Mouse (Mus musculus): ENCODE measurements around the gene Aox2. TPM values are rescaled to one million over a fixed set of nuclear protein-coding genes. Genes with fewer than 3 reads are reported as not detected.

Gene Aox2
- polyA plus RNA-seq, 1 experiment from 2014 or later = not detected

GRCm38 (mm10) chr1:58343861-58344260 lies 65.7 kb downstream of the Aox2 start:
- Histone ChIP-seq H3K9me3 (ENCODE audit: control insufficient read depth, low read length) (no peaks in the 10 kb centered on the region), H3K27ac (replicated peaks; ENCODE audit: low read depth, low read length) (no peak overlapping the region), H3K4me3 (ENCODE audit: low read depth, low read length) (no peak overlapping the region), H3K4me1 (ENCODE audit: control insufficient read depth, insufficient read depth, low read length) (0 out of 2 replicates have a peak, but pooled peaks cover 3% of the 10 kb centered on the region), H3K9ac (ENCODE audit: low read length) (no peak overlapping the region), H3K36me3 (ENCODE audit: control insufficient read depth, insufficient read depth, low read length) (no peaks in the 10 kb centered on the region), H3K4me2 (ENCODE audit: low read depth, severe bottlenecking) (no peak overlapping the region), H3K27me3 (ENCODE audit: control insufficient read depth, insufficient read depth, low read length) (no peaks in the 10 kb centered on the region)
- ATAC-seq (ENCODE audit: insufficient number of reproducible peaks, low FRiP score, low TSS enrichment, low read depth) (no peak), DNase-seq (ENCODE audit: low spot score) (no peak)
- 80% methylated on average over 4 of the region's 4 CpGs for WGBS

DNA sequence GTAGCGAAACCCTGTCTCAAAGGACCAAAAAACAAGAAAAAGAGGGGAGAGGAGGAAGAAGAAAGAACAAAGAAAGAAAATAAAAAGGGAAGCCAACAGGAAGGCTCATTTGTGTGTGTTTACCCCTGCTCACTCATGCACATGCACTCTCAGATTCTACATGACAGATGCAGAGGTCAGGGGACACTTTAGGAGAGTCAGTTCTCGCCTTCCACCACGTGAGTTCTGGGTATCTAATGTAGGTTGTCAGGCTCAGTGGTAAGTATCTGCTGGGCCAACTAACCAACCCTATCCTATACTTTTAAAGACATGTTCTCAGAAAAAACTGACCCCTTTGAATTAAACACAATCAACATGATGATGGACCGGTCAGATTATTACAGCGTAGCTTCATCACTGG lies 66.4 kb downstream of the Aox2 start:
- DNase-seq (ENCODE audit: low spot score) (no peak), ATAC-seq (ENCODE audit: insufficient number of reproducible peaks, low FRiP score, low TSS enrichment, low read depth) (no peak)
- H3K9ac ChIP-seq (ENCODE audit: low read length) = no peak overlapping the region
- H3K4me2 ChIP-seq (ENCODE audit: low read depth, severe bottlenecking) = no peak overlapping the region
- no peaks in the 10 kb centered on the region for H3K36me3 ChIP-seq (ENCODE audit: control insufficient read depth, insufficient read depth, low read length)
- H3K4me3 ChIP-seq (ENCODE audit: low read depth, low read length) = no peak overlapping the region
- WGBS = 88% methylated on average over 5 of the region's 5 CpGs
- no peak overlapping the region for H3K27ac ChIP-seq (replicated peaks; ENCODE audit: low read depth, low read length)
- no peaks in the 10 kb centered on the region for H3K9me3 ChIP-seq (ENCODE audit: control insufficient read depth, low read length)
- H3K4me1 ChIP-seq (ENCODE audit: control insufficient read depth, insufficient read depth, low read length) = 0 out of 2 replicates have a peak, but pooled peaks cover 3% of the 10 kb centered on the region
- no peaks in the 10 kb centered on the region for H3K27me3 ChIP-seq (ENCODE audit: control insufficient read depth, insufficient read depth, low read length)

DNA sequence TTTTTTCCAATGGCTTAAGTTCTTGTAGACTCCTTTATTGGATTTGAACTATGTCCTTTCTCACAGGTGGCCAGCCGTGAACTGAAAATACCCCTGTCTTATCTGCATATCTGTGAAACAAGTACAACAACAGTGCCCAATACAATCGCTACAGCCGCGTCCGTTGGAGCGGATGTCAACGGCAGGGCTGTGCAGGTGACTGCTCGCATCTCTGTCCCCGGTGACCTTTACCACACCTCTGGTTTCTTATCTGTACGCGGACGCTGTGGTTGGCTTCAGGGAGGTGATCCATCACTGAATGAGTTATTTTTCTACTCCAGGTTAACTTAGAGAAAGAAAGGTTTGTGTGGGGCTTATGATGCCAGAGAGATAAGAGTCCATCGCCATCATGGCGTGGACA lies 68.0 kb downstream of the Aox2 start:
- Histone ChIP-seq H3K4me2 (ENCODE audit: low read depth, severe bottlenecking) (no peak overlapping the region), H3K9ac (ENCODE audit: low read length) (no peak overlapping the region), H3K4me1 (ENCODE audit: control insufficient read depth, insufficient read depth, low read length) (0 out of 2 replicates have a peak, but pooled peaks cover 3% of the 10 kb centered on the region), H3K9me3 (ENCODE audit: control insufficient read depth, low read length) (no peaks in the 10 kb centered on the region), H3K27ac (replicated peaks; ENCODE audit: low read depth, low read length) (no peak overlapping the region), H3K4me3 (ENCODE audit: low read depth, low read length) (no peak overlapping the region), H3K36me3 (ENCODE audit: control insufficient read depth, insufficient read depth, low read length) (no peaks in the 10 kb centered on the region), H3K27me3 (ENCODE audit: control insufficient read depth, insufficient read depth, low read length) (no peaks in the 10 kb centered on the region)
- ATAC-seq (ENCODE audit: insufficient number of reproducible peaks, low FRiP score, low TSS enrichment, low read depth) = no peak
- WGBS = 90% methylated on average over 14 of the region's 14 CpGs
- no peak for DNase-seq (ENCODE audit: low spot score)

DNA sequence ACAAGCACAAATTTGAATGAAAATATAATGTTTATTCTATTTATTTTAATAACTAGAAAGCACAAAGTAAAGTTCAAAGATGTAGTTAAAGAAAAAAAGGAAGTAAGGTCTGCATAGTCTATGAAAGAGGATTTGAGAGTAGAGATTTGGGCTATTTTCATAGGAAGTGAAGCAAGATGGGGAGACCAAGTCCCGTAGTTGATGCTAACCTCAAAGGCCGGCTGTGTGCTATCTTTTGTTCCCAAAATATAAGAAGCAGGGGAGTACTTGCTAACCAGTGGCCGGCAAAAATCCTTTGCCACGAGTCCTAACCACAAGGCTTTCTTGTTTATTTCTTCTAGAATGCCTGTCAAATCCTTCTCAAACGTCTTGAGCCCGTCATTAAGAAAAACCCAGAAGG lies 70.6 kb downstream of the Aox2 start:
- Histone ChIP-seq H3K4me3 (ENCODE audit: low read depth, low read length) (no peak overlapping the region), H3K4me2 (ENCODE audit: low read depth, severe bottlenecking) (no peak overlapping the region), H3K9me3 (ENCODE audit: control insufficient read depth, low read length) (no peaks in the 10 kb centered on the region), H3K4me1 (ENCODE audit: control insufficient read depth, insufficient read depth, low read length) (no peaks in the 10 kb centered on the region), H3K9ac (ENCODE audit: low read length) (no peak overlapping the region), H3K27me3 (ENCODE audit: control insufficient read depth, insufficient read depth, low read length) (no peaks in the 10 kb centered on the region), H3K36me3 (ENCODE audit: control insufficient read depth, insufficient read depth, low read length) (no peaks in the 10 kb centered on the region), H3K27ac (replicated peaks; ENCODE audit: low read depth, low read length) (no peak overlapping the region)
- no peak for DNase-seq (ENCODE audit: low spot score)
- WGBS = 84% methylated on average over 6 of the region's 6 CpGs
- no peak for ATAC-seq (ENCODE audit: insufficient number of reproducible peaks, low FRiP score, low TSS enrichment, low read depth)

DNA sequence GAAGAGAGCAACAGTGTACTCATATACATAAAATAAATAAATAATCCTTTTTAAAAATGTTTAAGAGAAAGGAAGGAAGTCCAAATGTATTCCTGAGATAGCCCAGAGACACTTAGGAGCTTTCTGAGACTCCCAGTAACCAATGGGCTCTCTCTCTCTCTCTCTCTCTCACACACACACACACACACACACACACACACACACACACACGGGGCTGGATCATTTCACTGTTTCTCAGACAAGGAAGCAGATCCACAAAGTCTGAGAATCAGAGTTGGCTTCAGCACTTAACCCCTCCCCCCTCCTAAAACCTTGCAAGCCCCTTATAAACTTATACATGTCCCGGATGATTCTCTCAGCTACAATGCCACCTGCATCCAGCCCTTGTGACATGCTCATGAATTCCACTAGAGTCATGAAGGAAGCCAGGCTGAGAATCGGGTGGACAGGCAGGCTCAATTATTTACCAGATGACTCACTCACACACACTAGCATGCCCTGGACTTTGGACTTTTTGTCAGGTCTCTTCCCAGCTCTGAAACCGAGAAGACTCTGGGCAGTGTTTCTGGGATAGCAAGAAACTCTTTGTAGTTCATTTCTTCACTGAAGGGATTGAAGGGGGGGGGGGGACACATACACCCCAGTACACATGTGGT lies 75.2 kb downstream of the Aox2 start:
- Histone ChIP-seq H3K27me3 (ENCODE audit: control insufficient read depth, insufficient read depth, low read length) (no peaks in the 10 kb centered on the region), H3K4me3 (ENCODE audit: low read depth, low read length) (no peak overlapping the region), H3K9ac (ENCODE audit: low read length) (no peak overlapping the region), H3K9me3 (ENCODE audit: control insufficient read depth, low read length) (no peaks in the 10 kb centered on the region), H3K4me2 (ENCODE audit: low read depth, severe bottlenecking) (no peak overlapping the region), H3K36me3 (ENCODE audit: control insufficient read depth, insufficient read depth, low read length) (no peaks in the 10 kb centered on the region), H3K27ac (replicated peaks; ENCODE audit: low read depth, low read length) (no peak overlapping the region), H3K4me1 (ENCODE audit: control insufficient read depth, insufficient read depth, low read length) (no peaks in the 10 kb centered on the region)
- 64% methylated on average over 4 of the region's 4 CpGs for WGBS
- no peak for DNase-seq (ENCODE audit: low spot score)
- no peak for ATAC-seq (ENCODE audit: insufficient number of reproducible peaks, low FRiP score, low TSS enrichment, low read depth)

- Histone ChIP-seq H3K9ac (ENCODE audit: low read length) (no peak overlapping the region), H3K36me3 (ENCODE audit: control insufficient read depth, insufficient read depth, low read length) (no peaks in the 10 kb centered on the region), H3K4me2 (ENCODE audit: low read depth, severe bottlenecking) (no peak overlapping the region), H3K27ac (replicated peaks; ENCODE audit: low read depth, low read length) (no peak overlapping the region), H3K27me3 (ENCODE audit: control insufficient read depth, insufficient read depth, low read length) (no peaks in the 10 kb centered on the region), H3K9me3 (ENCODE audit: control insufficient read depth, low read length) (no peaks in the 10 kb centered on the region), H3K4me1 (ENCODE audit: control insufficient read depth, insufficient read depth, low read length) (no peaks in the 10 kb centered on the region), H3K4me3 (ENCODE audit: low read depth, low read length) (no peak overlapping the region)
- DNase-seq (ENCODE audit: low spot score) (no peak), ATAC-seq (ENCODE audit: insufficient number of reproducible peaks, low FRiP score, low TSS enrichment, low read depth) (no peak)
- WGBS = 85% methylated on average over 19 of the region's 19 CpGs
Measured at GRCm38 (mm10) chr1:58358958-58359901, 81.1 kb downstream of the Aox2 start.

GRCm38 (mm10) chr1:58362296-58362695 lies 84.2 kb downstream of the Aox2 start:
- ATAC-seq (ENCODE audit: insufficient number of reproducible peaks, low FRiP score, low TSS enrichment, low read depth) (no peak), DNase-seq (ENCODE audit: low spot score) (no peak)
- H3K27ac ChIP-seq (replicated peaks; ENCODE audit: low read depth, low read length) = no peak overlapping the region
- H3K9ac ChIP-seq (ENCODE audit: low read length) = no peak overlapping the region
- WGBS = 68% methylated on average over 4 of the region's 4 CpGs
- no peaks in the 10 kb centered on the region for H3K9me3 ChIP-seq (ENCODE audit: control insufficient read depth, low read length)
- H3K4me1 ChIP-seq (ENCODE audit: control insufficient read depth, insufficient read depth, low read length) = no peaks in the 10 kb centered on the region
- H3K4me2 ChIP-seq (ENCODE audit: low read depth, severe bottlenecking) = no peak overlapping the region
- no peaks in the 10 kb centered on the region for H3K36me3 ChIP-seq (ENCODE audit: control insufficient read depth, insufficient read depth, low read length)
- no peak overlapping the region for H3K4me3 ChIP-seq (ENCODE audit: low read depth, low read length)
- no peaks in the 10 kb centered on the region for H3K27me3 ChIP-seq (ENCODE audit: control insufficient read depth, insufficient read depth, low read length)

- Histone ChIP-seq H3K4me1 (ENCODE audit: control insufficient read depth, insufficient read depth, low read length) (no peaks in the 10 kb centered on the region), H3K4me3 (ENCODE audit: low read depth, low read length) (no peak overlapping the region), H3K36me3 (ENCODE audit: control insufficient read depth, insufficient read depth, low read length) (no peaks in the 10 kb centered on the region), H3K9me3 (ENCODE audit: control insufficient read depth, low read length) (no peaks in the 10 kb centered on the region), H3K27me3 (ENCODE audit: control insufficient read depth, insufficient read depth, low read length) (no peaks in the 10 kb centered on the region), H3K4me2 (ENCODE audit: low read depth, severe bottlenecking) (no peak overlapping the region), H3K27ac (replicated peaks; ENCODE audit: low read depth, low read length) (no peak overlapping the region), H3K9ac (ENCODE audit: low read length) (no peak overlapping the region)
- ATAC-seq (ENCODE audit: insufficient number of reproducible peaks, low FRiP score, low TSS enrichment, low read depth) (no peak), DNase-seq (ENCODE audit: low spot score) (no peak)
- 78% methylated on average over 12 of the region's 12 CpGs for WGBS
Measured at GRCm38 (mm10) chr1:58364551-58364950, 86.4 kb downstream of the Aox2 start.

All from limb, embryonic 11.5 days (tissue).